Mouse (Mus musculus): Measurements from ENCODE around the gene Plekhn1.

GRCm38 (mm10) chr4:156193200-156193590 is 41.5 kb downstream of the Plekhn1 start:
- TF ChIP-seq CTCF (IDR thresholded peaks at IDR 0.05) = no peak
- no peak for TF ChIP-seq POLR2A (IDR thresholded peaks at IDR 0.05; ENCODE audit: insufficient read depth, low read depth, low read length)
